Mouse (Mus musculus) neural tube, embryonic 12.5 days (tissue): Measurements from ENCODE around the gene Ddb2. TPM values are rescaled to one million over a fixed set of nuclear protein-coding genes. Genes with fewer than 3 reads are reported as not detected.

ENCODE experiments used
- ATAC-seq: fragments of 200-750 bp; cut with Nextera tagmentation; 2 replicates; pipeline ENCODE4 v1.8.0; 2017; ENCODE audit warnings: low read depth, mild to moderate bottlenecking, moderate TSS enrichment, moderate library complexity; ENCODE audit not compliant: low FRiP score
- H3K27ac ChIP-seq: fragments of 300-500 bp; sonication (generic); 2 replicates; pipeline ENCODE4 v1.5.1; 2016
- H3K27me3 ChIP-seq: fragments of 300-500 bp; sonication (generic); replicated peaks from 2 replicates; pipeline ENCODE4 v1.6.1; 2016; ENCODE audit warnings: mild to moderate bottlenecking
- H3K36me3 ChIP-seq: fragments of 300-500 bp; sonication (generic); 2 replicates; pipeline ENCODE4 v1.6.1; 2016; ENCODE audit warnings: mild to moderate bottlenecking
- H3K4me1 ChIP-seq: fragments of 300-500 bp; sonication (generic); 2 replicates; pipeline ENCODE4 v1.6.1; 2016
- H3K4me2 ChIP-seq: fragments of 300-500 bp; sonication (generic); replicated peaks from 2 replicates; pipeline ENCODE4 v1.6.1; 2016; ENCODE audit warnings: mild to moderate bottlenecking
- H3K4me3 ChIP-seq: fragments of 300-500 bp; sonication (generic); 2 replicates; pipeline ENCODE4 v1.5.1; 2016
- H3K9ac ChIP-seq: fragments of 300-500 bp; sonication (generic); 2 replicates; pipeline ENCODE4 v1.6.1; 2016; ENCODE audit warnings: mild to moderate bottlenecking
- H3K9me3 ChIP-seq: fragments of 300-500 bp; sonication (generic); 2 replicates; pipeline ENCODE4 v1.6.1; 2016; ENCODE audit warnings: mild to moderate bottlenecking
- WGBS: fragments of 180-500 bp; shearing (Covaris S2); methylation state at CpG from one replicate; pipeline ENCODE4 v1.1.7; 2016; 5-methylcytosine and 5-hydroxymethylcytosine counted together
- polyA plus RNA-seq: library from polyadenylated mRNA; unstranded; fragments of >200 nt; fragmentation: Nextera tagmentation; extraction: Ambion mirVana; gene quantifications from 2 replicates; pipeline ENCODE4 v1.2.1, GENCODE M21; 2016

Ddb2 gene
- polyA plus RNA-seq, 1 experiment from 2014 or later, result 7.5 TPM

DNA sequence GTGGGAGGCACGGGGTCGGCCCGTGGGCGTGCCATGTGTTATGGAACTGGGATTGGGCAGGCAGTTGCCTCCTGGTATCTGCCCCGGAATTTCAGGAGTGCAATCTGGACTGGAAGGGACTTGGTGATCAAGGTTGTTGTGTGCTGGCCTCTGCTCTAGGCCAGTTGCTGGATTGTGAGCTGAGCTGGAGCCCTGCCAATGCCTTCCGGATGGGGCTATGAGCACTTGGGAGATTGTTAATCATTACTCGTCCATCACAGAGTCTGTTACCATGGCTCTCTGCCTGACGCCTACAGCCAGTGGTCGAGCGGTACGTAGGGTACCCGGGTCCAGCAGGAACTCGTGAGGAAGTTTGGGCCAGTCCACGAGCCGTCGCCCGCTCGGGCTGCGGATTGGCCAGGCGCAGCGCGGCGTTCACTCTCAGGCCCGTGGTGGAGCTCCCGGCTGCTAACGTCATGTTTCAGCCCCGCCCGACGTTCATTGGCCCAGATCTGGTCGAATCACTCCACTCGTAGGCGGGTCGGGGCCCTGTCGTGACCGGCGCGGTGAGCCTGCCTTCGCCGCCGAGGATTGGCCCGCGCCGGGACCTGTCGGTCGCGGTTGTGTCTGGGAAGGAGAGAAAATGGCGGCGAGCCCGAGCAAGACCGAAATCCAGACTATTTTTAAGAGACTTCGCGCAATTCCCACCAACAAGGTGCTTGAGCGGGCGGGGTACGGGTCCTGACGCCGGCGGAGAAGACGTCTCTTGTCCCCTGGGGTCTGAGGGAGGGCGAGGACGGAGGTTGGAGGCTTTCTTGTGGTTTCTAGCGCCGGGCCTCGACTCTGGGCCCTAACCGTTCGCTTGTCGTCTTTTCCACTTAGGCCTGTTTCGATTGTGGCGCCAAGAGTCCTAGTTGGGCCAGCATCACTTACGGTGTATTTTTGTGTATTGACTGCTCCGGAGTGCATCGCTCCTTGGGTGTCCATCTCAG is 28.2 kb upstream of the Ddb2 start, which contains the start of gene Arfgap2:
Gene Arfgap2, plus strand, starts transcription at position 264 of the 971 bp plus-strand sequence.
- peaks cover 20% of the 10 kb centered on the region for H3K4me1 ChIP-seq
- H3K27ac ChIP-seq, result peak within 1 kb of the TSS; percentile 84
- 2% methylated on average over 72 of the region's 72 CpGs for WGBS
- ATAC-seq, result peak; percentile 99
- H3K9me3 ChIP-seq, result no peaks in the 10 kb centered on the region
- peak within 1 kb of the TSS; percentile 90 for H3K4me3 ChIP-seq
- peak within 1 kb of the TSS; percentile 90 for H3K9ac ChIP-seq
- H3K27me3 ChIP-seq, result no peaks in the 10 kb centered on the region
- H3K4me2 ChIP-seq, result peak within 1 kb of the TSS; percentile 85
- H3K36me3 ChIP-seq, result peaks cover 37% of the 10 kb centered on the region

DNA sequence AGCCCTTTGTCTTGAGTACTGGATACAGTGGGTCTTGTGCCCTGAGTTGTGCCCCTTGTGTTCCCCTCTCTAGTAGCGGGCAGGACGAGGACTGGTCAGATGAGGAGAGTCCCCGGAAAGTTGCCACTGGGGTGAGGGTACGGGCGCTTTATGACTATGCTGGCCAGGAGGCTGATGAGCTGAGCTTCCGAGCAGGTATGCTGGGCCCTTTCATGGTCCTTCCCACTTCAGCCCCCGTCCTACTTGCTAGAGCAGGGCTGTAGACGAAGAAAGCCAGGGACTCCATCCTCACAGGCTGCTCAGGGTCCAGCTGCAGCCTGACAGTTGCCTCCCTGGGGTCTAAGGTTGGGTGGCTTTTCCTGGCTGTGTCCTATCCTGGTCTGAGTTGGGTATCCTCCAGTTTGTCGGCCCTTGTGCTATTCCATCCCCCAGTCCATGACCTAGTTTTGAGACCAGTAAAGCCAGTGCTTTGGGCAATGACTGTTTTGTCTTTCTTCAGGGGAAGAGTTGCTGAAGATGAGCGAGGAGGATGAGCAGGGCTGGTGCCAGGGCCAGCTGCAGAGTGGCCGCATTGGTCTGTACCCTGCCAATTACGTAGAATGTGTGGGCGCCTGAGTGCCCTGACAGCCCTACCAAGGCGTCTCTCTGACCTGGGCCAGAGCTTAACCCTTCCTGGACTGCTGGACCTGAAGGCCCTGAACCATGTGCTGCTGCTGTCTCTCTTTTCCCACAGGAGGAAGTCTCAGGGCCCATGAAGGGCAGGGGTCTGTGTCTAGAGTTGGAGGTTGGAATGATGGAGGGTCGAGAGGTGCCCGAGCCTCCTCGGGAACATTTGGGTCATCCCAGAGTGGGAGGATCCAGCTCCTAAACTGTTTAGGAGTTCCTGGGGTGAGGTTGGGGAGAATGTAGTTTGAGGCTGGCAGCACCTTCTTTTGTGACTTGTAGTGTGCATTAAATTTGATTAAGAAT is 27.2 kb upstream of the Ddb2 start:
- no peaks in the 10 kb centered on the region for H3K27me3 ChIP-seq
- peak overlapping the region; percentile 57; the same call in 1 of the 2 replicates for H3K27ac ChIP-seq
- WGBS, result 86% methylated on average over 17 of the region's 17 CpGs
- peaks cover 26% of the 10 kb centered on the region for H3K36me3 ChIP-seq
- peak overlapping the region; percentile 51; the same call in 1 of the 2 replicates for H3K9ac ChIP-seq
- H3K4me3 ChIP-seq, result peak overlapping the region; percentile 90; the same call in 1 of the 2 replicates
- peaks cover 20% of the 10 kb centered on the region for H3K4me1 ChIP-seq
- ATAC-seq, result no peak; the same call in 1 of the 2 replicates
- peak overlapping the region; percentile 85 for H3K4me2 ChIP-seq
- no peaks in the 10 kb centered on the region for H3K9me3 ChIP-seq

DNA sequence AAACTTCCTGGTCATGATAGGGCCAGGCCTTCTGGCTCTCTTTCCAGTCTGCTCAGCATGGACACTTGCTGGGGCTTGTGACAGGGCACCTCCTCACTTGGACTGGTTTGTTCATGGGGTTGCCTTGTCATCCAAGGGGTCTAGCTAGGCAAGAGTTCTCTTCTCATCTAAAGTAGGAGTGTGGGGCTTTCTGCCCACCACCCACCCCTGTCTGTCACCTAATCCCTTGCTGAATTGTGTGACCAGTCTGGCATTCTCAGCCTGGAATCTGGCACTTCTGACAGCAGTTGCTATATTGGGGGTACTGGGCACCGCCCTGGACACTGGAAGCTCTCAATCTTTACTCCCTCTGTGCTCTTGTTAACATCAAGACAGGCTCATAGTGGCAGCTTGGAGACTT is 22.7 kb upstream of the Ddb2 start:
- Histone ChIP-seq H3K27me3 (peaks cover 14% of the 10 kb centered on the region), H3K36me3 (no peaks in the 10 kb centered on the region), H3K27ac (no peak overlapping the region), H3K9ac (no peak overlapping the region), H3K4me3 (no peak overlapping the region), H3K9me3 (no peaks in the 10 kb centered on the region), H3K4me2 (no peak overlapping the region), H3K4me1 (peaks cover 41% of the 10 kb centered on the region)
- ATAC-seq, result no peak
- WGBS, result 91% methylated on average over 1 of the region's 1 CpGs

DNA sequence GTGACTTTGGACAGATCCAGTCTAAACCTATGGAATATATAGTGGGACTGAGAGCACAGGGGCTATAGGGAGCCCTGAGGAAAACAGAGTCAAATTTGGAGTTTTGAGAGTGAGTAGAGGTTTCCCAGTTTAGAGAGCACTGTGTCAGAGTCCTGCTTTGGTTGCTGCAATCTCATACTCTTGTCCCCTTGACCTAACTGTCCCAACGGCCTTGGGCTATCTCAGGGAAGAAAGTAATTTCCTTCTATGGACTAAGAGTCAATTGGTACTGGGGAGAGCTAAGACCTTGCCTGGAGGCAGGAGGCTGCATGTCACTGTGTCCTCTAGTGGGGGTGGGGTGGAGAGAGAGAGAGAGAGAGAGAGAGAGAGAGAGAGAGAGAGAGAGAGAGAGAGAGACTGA is 22.0 kb upstream of the Ddb2 start:
- peak overlapping the region; percentile 100; the same call in 1 of the 2 replicates for H3K4me2 ChIP-seq
- H3K9ac ChIP-seq, result no peak overlapping the region
- ATAC-seq, result no peak
- no peak overlapping the region for H3K4me3 ChIP-seq
- H3K36me3 ChIP-seq, result no peaks in the 10 kb centered on the region
- no peak overlapping the region for H3K27ac ChIP-seq
- WGBS, result 72% methylated on average over 1 of the region's 1 CpGs
- peaks cover 16% of the 10 kb centered on the region for H3K27me3 ChIP-seq
- H3K4me1 ChIP-seq, result peaks cover 35% of the 10 kb centered on the region
- H3K9me3 ChIP-seq, result no peaks in the 10 kb centered on the region

DNA sequence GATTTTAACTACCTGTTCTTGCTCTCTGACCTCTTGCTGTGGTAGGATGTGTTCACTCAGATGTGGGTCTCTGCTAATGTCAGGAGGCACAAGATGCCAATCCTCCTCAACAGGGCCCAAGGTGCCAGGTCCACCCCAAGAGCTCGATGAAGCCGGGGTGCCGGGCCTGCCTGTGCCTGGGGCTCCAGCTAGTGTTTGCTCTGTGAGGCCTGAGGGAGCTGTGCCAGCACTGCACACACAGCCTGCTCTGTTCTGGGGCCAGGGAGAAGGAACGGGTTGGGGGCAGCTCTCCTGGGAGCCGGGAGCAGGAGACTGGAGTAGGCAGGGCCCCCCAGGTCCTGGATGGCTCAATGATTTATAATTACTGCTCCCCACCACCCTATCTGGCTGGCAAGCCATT is 21.3 kb upstream of the Ddb2 start:
- peak overlapping the region; percentile 56; the same call in 1 of the 2 replicates for H3K4me3 ChIP-seq
- peak overlapping the region; percentile 100 for H3K4me2 ChIP-seq
- ATAC-seq, result no peak
- H3K4me1 ChIP-seq, result peaks cover 35% of the 10 kb centered on the region
- no peaks in the 10 kb centered on the region for H3K9me3 ChIP-seq
- H3K27me3 ChIP-seq, result peaks cover 16% of the 10 kb centered on the region
- H3K27ac ChIP-seq, result no peak overlapping the region
- peak overlapping the region; percentile 67 for H3K9ac ChIP-seq
- H3K36me3 ChIP-seq, result no peaks in the 10 kb centered on the region
- whole genome bisulfite sequencing, result 73% methylated on average over 5 of the region's 5 CpGs

- H3K27ac ChIP-seq, result no peak overlapping the region
- H3K36me3 ChIP-seq, result no peaks in the 10 kb centered on the region
- peak overlapping the region; percentile 67 for H3K9ac ChIP-seq
- peak overlapping the region; percentile 56 for H3K4me3 ChIP-seq
- peak overlapping the region; percentile 100 for H3K4me2 ChIP-seq
- H3K4me1 ChIP-seq, result peaks cover 35% of the 10 kb centered on the region
- H3K27me3 ChIP-seq, result peaks cover 21% of the 10 kb centered on the region
- WGBS, result under 1% methylated on average over 22 of the region's 22 CpGs
- no peaks in the 10 kb centered on the region for H3K9me3 ChIP-seq
- ATAC-seq, result peak; percentile 52
Measured at GRCm38 (mm10) chr2:91257126-91257980, 20.6 kb upstream of the Ddb2 start.

- 1% methylated on average over 52 of the region's 52 CpGs for WGBS
- H3K4me3 ChIP-seq, result peak overlapping the region; percentile 56
- H3K4me2 ChIP-seq, result peak overlapping the region; percentile 100
- H3K36me3 ChIP-seq, result no peaks in the 10 kb centered on the region
- ATAC-seq, result peak; percentile 49
- H3K27me3 ChIP-seq, result peaks cover 21% of the 10 kb centered on the region
- H3K27ac ChIP-seq, result no peak overlapping the region
- peaks cover 35% of the 10 kb centered on the region for H3K4me1 ChIP-seq
- H3K9me3 ChIP-seq, result no peaks in the 10 kb centered on the region
- peak overlapping the region; percentile 67 for H3K9ac ChIP-seq
Measured at GRCm38 (mm10) chr2:91256256-91257125, 19.7 kb upstream of the Ddb2 start.

DNA sequence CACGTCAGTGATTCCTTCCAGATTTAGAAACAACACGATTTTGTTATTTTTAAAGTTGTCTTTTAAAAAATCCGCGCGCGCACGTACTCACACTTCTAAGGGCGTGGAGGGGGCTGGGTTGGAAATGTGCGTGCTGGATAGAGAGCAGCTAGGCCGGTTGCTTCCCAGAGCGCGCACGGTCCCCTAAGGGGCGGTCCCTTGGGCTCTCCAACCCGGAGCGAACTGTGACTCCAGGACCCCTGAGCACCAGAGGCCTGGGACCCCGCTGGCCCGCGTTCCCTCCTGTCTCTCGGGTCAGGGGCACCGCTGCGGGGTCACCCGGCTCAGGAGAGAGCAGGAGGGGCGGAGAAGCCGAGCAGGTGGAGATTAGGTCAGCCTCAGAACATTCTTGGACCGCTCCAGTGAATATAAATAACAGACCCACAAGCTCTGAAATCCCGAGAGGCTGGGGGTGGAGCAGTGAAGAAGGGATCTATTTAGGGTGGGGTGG is 18.9 kb upstream of the Ddb2 start, which contains the start of gene Pacsin3:
Gene Pacsin3, plus strand, starts transcription at position 294 of the 490 bp plus-strand sequence.
- Histone ChIP-seq H3K4me1 (peaks cover 35% of the 10 kb centered on the region), H3K4me3 (peak within 1 kb of the TSS; percentile 56), H3K9me3 (no peaks in the 10 kb centered on the region), H3K27ac (no peak within 1 kb of the TSS), H3K9ac (peak within 1 kb of the TSS; percentile 67), H3K4me2 (peak within 1 kb of the TSS; percentile 100), H3K27me3 (peaks cover 21% of the 10 kb centered on the region), H3K36me3 (no peaks in the 10 kb centered on the region)
- ATAC-seq, result peak; percentile 27; the same call in 1 of the 2 replicates
- WGBS, result under 1% methylated on average over 27 of the region's 27 CpGs

- peaks cover 21% of the 10 kb centered on the region for H3K27me3 ChIP-seq
- H3K4me1 ChIP-seq, result peaks cover 35% of the 10 kb centered on the region
- no peak for ATAC-seq
- WGBS, result 32% methylated on average over 8 of the region's 8 CpGs
- H3K27ac ChIP-seq, result no peak overlapping the region
- H3K4me3 ChIP-seq, result no peak overlapping the region
- no peaks in the 10 kb centered on the region for H3K9me3 ChIP-seq
- H3K4me2 ChIP-seq, result peak overlapping the region; percentile 100
- no peak overlapping the region for H3K9ac ChIP-seq
- no peaks in the 10 kb centered on the region for H3K36me3 ChIP-seq
Measured at GRCm38 (mm10) chr2:91254725-91255380, 18.1 kb upstream of the Ddb2 start.

DNA sequence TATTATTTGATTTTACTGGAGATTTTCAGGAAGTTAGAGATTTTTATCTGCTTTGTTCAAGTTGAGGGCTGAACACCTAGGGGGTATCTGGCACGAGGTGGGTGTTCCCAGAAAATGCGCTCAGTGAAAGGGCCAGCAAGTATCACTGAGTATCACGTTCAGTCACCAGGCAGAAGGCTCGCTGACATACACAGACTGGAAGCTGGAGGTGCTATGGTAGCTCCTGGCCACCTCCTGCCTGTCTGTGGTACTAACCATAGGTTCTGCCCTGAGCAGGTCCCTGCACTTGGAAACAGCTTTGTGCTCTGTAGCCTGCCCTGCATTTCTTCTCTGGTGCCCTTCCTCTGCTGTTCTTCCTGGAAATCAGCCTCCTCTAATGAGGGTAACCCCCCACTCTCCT is 15.7 kb upstream of the Ddb2 start:
- Histone ChIP-seq H3K4me2 (no peak overlapping the region), H3K9ac (no peak overlapping the region), H3K4me1 (peaks cover 26% of the 10 kb centered on the region), H3K27ac (no peak overlapping the region), H3K9me3 (no peaks in the 10 kb centered on the region), H3K27me3 (peaks cover 18% of the 10 kb centered on the region), H3K4me3 (no peak overlapping the region), H3K36me3 (no peaks in the 10 kb centered on the region)
- WGBS, result 65% methylated on average over 4 of the region's 4 CpGs
- no peak for ATAC-seq
